Mouse (Mus musculus) forebrain, embryonic 16.5 days (tissue): ENCODE results near the gene Retnlg. TPM values are rescaled to one million over a fixed set of nuclear protein-coding genes. Genes with fewer than 3 reads are reported as not detected.

Experiments used
- ATAC-seq: fragments of 200-750 bp; cut with Nextera tagmentation; 2 replicates; pipeline ENCODE4 v1.8.0; 2017; ENCODE audit warnings: mild to moderate bottlenecking, moderate library complexity
- H3K27ac ChIP-seq: fragments of 300-500 bp; sonication (generic); 2 replicates; pipeline ENCODE4 v1.5.1; 2014; ENCODE audit warnings: low read length, control low read depth
- H3K27me3 ChIP-seq: fragments of 300-500 bp; sonication (generic); replicated peaks from 2 replicates; pipeline ENCODE4 v1.6.1; 2014; ENCODE audit warnings: low read length; ENCODE audit not compliant: control insufficient read depth, insufficient read depth
- H3K36me3 ChIP-seq: fragments of 300-500 bp; sonication (generic); 2 replicates; pipeline ENCODE4 v1.6.1; 2014; ENCODE audit not compliant: control insufficient read depth, insufficient read depth
- H3K4me1 ChIP-seq: fragments of 300-500 bp; sonication (generic); replicated peaks from 2 replicates; pipeline ENCODE4 v1.6.1; 2014; ENCODE audit warnings: low read length; ENCODE audit not compliant: control insufficient read depth, insufficient read depth
- H3K4me2 ChIP-seq: fragments of 300-500 bp; sonication (generic); 2 replicates; pipeline ENCODE4 v1.6.1; 2014; ENCODE audit warnings: mild to moderate bottlenecking, low read length, control low read depth
- H3K4me3 ChIP-seq: fragments of 300-500 bp; sonication (generic); replicated peaks from 2 replicates; pipeline ENCODE4 v1.5.1; 2014; ENCODE audit warnings: mild to moderate bottlenecking, low read length, control low read depth
- H3K9ac ChIP-seq: fragments of 300-500 bp; sonication (generic); replicated peaks from 2 replicates; pipeline ENCODE4 v1.6.1; 2014; ENCODE audit warnings: low read depth, low read length, control low read depth
- H3K9me3 ChIP-seq: fragments of 300-500 bp; sonication (generic); 2 replicates; pipeline ENCODE4 v1.6.1; 2016; ENCODE audit warnings: low read length; ENCODE audit not compliant: control insufficient read depth
- WGBS: fragments of 180-500 bp; shearing (Covaris S2); extraction: QIAGEN DNeasy Blood & Tissue Kit; methylation state at CpG from one replicate; pipeline ENCODE4 v1.1.7; 2014; 5-methylcytosine and 5-hydroxymethylcytosine counted together
- polyA plus RNA-seq: library from polyadenylated mRNA; unstranded; fragments of >200 nt; fragmentation: Nextera tagmentation; extraction: Ambion mirVana; gene quantifications from 2 replicates; pipeline ENCODE4 v1.2.1, GENCODE M21; 2015

Gene Retnlg
- polyA plus RNA-seq, 1 experiment from 2014 or later: not detected

- ATAC-seq: no peak
Measured at GRCm38 (mm10) chr16:48868663-48869062, 3.8 kb upstream of the Retnlg start.

DNA sequence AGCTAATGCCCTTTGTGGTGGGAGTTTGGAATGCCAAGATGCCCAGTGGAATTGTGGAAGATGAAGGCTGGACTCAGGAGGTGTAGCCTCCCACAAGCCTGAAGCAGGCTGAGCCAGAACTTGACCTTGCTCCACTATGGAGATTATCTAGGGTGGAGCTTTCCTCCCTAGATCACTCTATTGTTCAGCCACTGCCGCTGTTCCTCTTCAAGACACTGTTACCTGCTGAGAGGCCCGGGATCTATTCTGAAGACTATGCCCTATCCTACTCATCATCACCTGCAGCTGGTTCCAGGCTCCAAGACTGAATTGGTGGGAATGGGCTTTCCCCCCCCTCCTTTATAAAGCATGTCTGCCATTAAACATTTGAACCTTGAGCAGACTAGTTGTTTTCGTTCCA, 2.8 kb upstream of the Retnlg start:
- no peaks in the 10 kb centered on the region for H3K36me3 ChIP-seq
- H3K27me3 ChIP-seq: no peaks in the 10 kb centered on the region
- H3K9ac ChIP-seq: no peak overlapping the region
- WGBS: 73% methylated on average over 3 of the region's 3 CpGs
- H3K27ac ChIP-seq: no peak overlapping the region
- ATAC-seq: no peak
- no peak overlapping the region for H3K4me2 ChIP-seq
- no peaks in the 10 kb centered on the region for H3K4me1 ChIP-seq
- no peak overlapping the region for H3K4me3 ChIP-seq
- no peaks in the 10 kb centered on the region for H3K9me3 ChIP-seq

More at GRCm38 (mm10) chr16:48868663-48869062, 3.8 kb upstream of the Retnlg start:
- no peaks in the 10 kb centered on the region for H3K36me3 ChIP-seq
- no peak overlapping the region for H3K4me3 ChIP-seq
- no peak overlapping the region for H3K4me2 ChIP-seq
- no peaks in the 10 kb centered on the region for H3K27me3 ChIP-seq
- H3K27ac ChIP-seq: no peak overlapping the region
- no peak overlapping the region for H3K9ac ChIP-seq
- 95% methylated on average over 1 of the region's 1 CpGs for WGBS
- H3K9me3 ChIP-seq: no peaks in the 10 kb centered on the region
- no peaks in the 10 kb centered on the region for H3K4me1 ChIP-seq

- H3K27ac ChIP-seq: no peak overlapping the region
- no peak overlapping the region for H3K4me3 ChIP-seq
- H3K4me2 ChIP-seq: no peak overlapping the region
- no peak for ATAC-seq
- no peaks in the 10 kb centered on the region for H3K9me3 ChIP-seq
- WGBS: 92% methylated on average over 1 of the region's 1 CpGs
- H3K4me1 ChIP-seq: no peaks in the 10 kb centered on the region
- no peak overlapping the region for H3K9ac ChIP-seq
- H3K36me3 ChIP-seq: no peaks in the 10 kb centered on the region
- H3K27me3 ChIP-seq: no peaks in the 10 kb centered on the region
Measured at GRCm38 (mm10) chr16:48871754-48872153, 667 bp upstream of the Retnlg start.

DNA sequence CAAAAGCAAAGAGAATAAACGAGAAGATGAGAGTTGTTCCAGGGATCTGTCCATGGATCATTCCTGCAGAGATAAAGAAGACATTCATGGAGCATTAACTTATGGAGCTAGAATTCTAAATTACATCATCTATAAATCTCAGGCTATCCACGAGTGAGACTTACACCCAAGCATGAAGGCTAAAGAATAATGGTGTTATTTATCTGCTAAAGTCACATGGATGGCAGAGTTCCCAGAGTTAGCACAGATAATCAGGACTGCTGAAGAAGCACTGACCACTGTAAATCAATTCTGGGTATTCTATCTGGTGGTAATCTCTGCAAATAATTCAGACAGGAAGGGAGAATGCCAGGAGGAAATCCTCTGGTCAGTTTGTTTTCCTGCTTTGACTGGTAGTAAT, 18.3 kb downstream of the Retnlg start:
- no peak overlapping the region for H3K27ac ChIP-seq
- WGBS: 66% methylated on average over 2 of the region's 2 CpGs

DNA sequence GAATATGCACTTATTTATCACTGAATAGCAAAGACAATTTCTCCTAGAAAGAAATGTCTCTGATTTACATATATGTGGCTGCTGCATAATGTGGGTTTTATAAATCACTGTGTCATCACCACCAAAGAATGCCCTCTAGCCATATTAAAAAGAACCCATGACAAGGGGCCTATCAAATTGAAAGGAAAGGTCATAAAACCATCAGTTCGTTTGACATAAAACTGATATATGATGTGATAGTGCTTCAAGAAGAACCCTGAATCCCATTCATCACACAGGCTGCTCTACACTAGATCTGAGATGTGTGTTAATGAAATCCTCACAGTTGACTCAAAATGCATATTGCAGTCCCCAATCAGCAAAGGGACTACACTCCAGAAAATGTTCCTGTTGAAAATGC, 27.4 kb downstream of the Retnlg start:
- Histone ChIP-seq H3K4me1 (no peaks in the 10 kb centered on the region), H3K9ac (no peak overlapping the region), H3K9me3 (no peaks in the 10 kb centered on the region), H3K27me3 (no peaks in the 10 kb centered on the region), H3K27ac (no peak overlapping the region), H3K4me3 (no peak overlapping the region), H3K4me2 (no peak overlapping the region), H3K36me3 (no peaks in the 10 kb centered on the region)
- ATAC-seq: no peak
- 82% methylated on average over 1 of the region's 1 CpGs for WGBS

More for the DNA sequence above, 18.3 kb downstream of the Retnlg start:
- Histone ChIP-seq H3K4me2 (no peak overlapping the region), H3K27me3 (no peaks in the 10 kb centered on the region), H3K9ac (no peak overlapping the region), H3K4me3 (no peak overlapping the region), H3K9me3 (no peaks in the 10 kb centered on the region), H3K4me1 (no peaks in the 10 kb centered on the region), H3K36me3 (no peaks in the 10 kb centered on the region)
- ATAC-seq: no peak

- Histone ChIP-seq H3K4me1 (no peaks in the 10 kb centered on the region), H3K9me3 (no peaks in the 10 kb centered on the region), H3K27me3 (no peaks in the 10 kb centered on the region), H3K4me3 (no peak overlapping the region), H3K9ac (no peak overlapping the region), H3K4me2 (no peak overlapping the region), H3K27ac (no peak overlapping the region), H3K36me3 (no peaks in the 10 kb centered on the region)
- no peak for ATAC-seq
- 100% methylated on average over 1 of the region's 1 CpGs for WGBS
Measured at GRCm38 (mm10) chr16:48911184-48911583, 38.8 kb downstream of the Retnlg start.

GRCm38 (mm10) chr16:48913206-48913605, 40.8 kb downstream of the Retnlg start:
- Histone ChIP-seq H3K27ac (no peak overlapping the region), H3K27me3 (no peaks in the 10 kb centered on the region), H3K4me3 (no peak overlapping the region), H3K4me1 (no peaks in the 10 kb centered on the region), H3K4me2 (no peak overlapping the region), H3K36me3 (no peaks in the 10 kb centered on the region), H3K9ac (no peak overlapping the region), H3K9me3 (no peaks in the 10 kb centered on the region)
- no peak for ATAC-seq
- WGBS: 96% methylated on average over 3 of the region's 3 CpGs

DNA sequence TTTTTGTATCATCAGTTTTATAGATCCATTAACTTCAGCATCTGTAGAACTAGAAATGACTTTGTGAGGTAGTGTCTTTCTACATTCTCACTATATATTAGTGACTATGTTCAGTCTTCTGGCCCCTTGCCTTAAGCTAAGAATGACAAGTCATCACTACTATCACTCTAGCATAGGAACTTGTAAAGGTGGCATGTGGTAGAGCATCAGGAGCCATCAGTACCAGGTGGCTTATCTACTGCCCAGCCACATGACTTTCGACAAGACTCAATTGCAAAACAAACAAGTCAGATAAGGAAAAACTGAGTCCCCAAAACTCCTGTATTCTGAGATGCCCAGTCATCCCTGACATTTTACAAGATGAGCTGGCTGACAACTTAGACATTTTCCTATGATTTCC, 51.3 kb downstream of the Retnlg start:
- ATAC-seq: no peak
- H3K27ac ChIP-seq: no peak overlapping the region
- no peak overlapping the region for H3K9ac ChIP-seq
- H3K27me3 ChIP-seq: no peaks in the 10 kb centered on the region
- WGBS: 89% methylated on average over 1 of the region's 1 CpGs
- no peak overlapping the region for H3K4me2 ChIP-seq
- H3K36me3 ChIP-seq: peaks cover 21% of the 10 kb centered on the region
- no peak overlapping the region for H3K4me3 ChIP-seq
- H3K9me3 ChIP-seq: no peaks in the 10 kb centered on the region
- H3K4me1 ChIP-seq: no peaks in the 10 kb centered on the region
